Mouse (Mus musculus) kidney, adult 2 months (tissue): ENCODE data around the gene Mllt3. TPM values are rescaled to one million over a fixed set of nuclear protein-coding genes. Genes with fewer than 3 reads are reported as not detected.

Source experiments
- DNase-seq: peaks from one replicate; pipeline ENCODE4 v3.0.0; 2021
- H3K27ac ChIP-seq: fragments of 200-500 bp; 2 replicates; pipeline ENCODE4 v1.5.1; 2012; ENCODE audit warnings: low read depth, low read length, control low read depth, inconsistent platforms; ENCODE audit not compliant: insufficient read depth
- H3K27me3 ChIP-seq: fragments of 200-500 bp; replicated peaks from 2 replicates; pipeline ENCODE4 v1.6.1; 2012; ENCODE audit warnings: mild to moderate bottlenecking, moderate library complexity, low read length, inconsistent platforms; ENCODE audit not compliant: control insufficient read depth, insufficient read depth
- H3K36me3 ChIP-seq: fragments of 200-500 bp; 2 replicates; pipeline ENCODE4 v1.6.1; 2012; ENCODE audit warnings: mild to moderate bottlenecking, moderate library complexity, low read length, inconsistent platforms; ENCODE audit not compliant: control insufficient read depth, insufficient read depth
- H3K4me1 ChIP-seq: fragments of 200-500 bp; 2 replicates; pipeline ENCODE4 v1.6.1; 2011; ENCODE audit warnings: low read length; ENCODE audit not compliant: control insufficient read depth, insufficient read depth
- H3K4me3 ChIP-seq: fragments of 200-500 bp; 2 replicates; pipeline ENCODE4 v1.5.1; 2011; ENCODE audit warnings: mild to moderate bottlenecking, low read depth, low read length, control low read depth; ENCODE audit not compliant: insufficient read depth
- CTCF ChIP-seq: fragments of 200-500 bp; conservative IDR thresholded peaks from 2 replicates; pipeline ENCODE4 v1.5.1; 2011; ENCODE audit warnings: low read depth, mild to moderate bottlenecking, control low read depth, low read length, moderate library complexity, mixed read lengths; ENCODE audit not compliant: insufficient read depth, insufficient read length
- POLR2A ChIP-seq: fragments of 200-500 bp; IDR thresholded peaks from one replicate; pipeline ENCODE4 v1.6.1; 2011; ENCODE audit warnings: low read depth, low read length, control low read depth
- WGBS: fragments of 180-500 bp; shearing (Covaris S2); methylation state at CpG from one replicate; pipeline ENCODE4 v1.1.7; 2018; 5-methylcytosine and 5-hydroxymethylcytosine counted together
- polyA plus RNA-seq: library from polyadenylated mRNA; depleted of rRNA; stranded (reverse); fragments of >200 nt; gene quantifications from 2 replicates; pipeline ENCODE4 v1.2.3, GENCODE M21; 2012

The Mllt3 gene
- polyA plus RNA-seq, 1 experiment: 5.2 TPM

DNA sequence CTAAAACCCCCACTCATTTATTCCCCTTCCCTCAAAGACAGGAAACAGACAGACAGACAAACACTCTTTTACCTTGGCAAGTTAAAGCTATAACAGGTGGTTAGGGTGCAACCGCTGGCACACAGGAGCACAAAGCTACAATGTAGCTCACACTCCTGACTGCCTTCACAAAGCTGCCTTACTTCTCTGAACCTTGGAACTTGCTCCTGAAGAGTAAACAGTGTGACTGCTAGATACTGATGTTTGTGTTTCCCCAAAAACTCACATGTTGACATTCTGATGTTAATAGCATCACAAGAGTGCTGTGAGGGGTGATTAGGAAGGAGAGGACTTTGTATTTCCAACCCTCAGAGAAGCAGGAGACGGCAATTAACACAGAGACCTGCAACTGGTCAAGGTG, 151.6 kb downstream of the Mllt3 start:
- H3K4me1 ChIP-seq: peaks cover 6% of the 10 kb centered on the region; the same call in 1 of the 2 replicates
- H3K27me3 ChIP-seq: no peaks in the 10 kb centered on the region
- no peak for DNase-seq
- H3K36me3 ChIP-seq: no peaks in the 10 kb centered on the region
- WGBS: 67% methylated on average over 2 of the region's 2 CpGs
- no peak for TF ChIP-seq CTCF
- TF ChIP-seq POLR2A: no peak
- no peak overlapping the region for H3K27ac ChIP-seq
- no peak overlapping the region for H3K4me3 ChIP-seq

DNA sequence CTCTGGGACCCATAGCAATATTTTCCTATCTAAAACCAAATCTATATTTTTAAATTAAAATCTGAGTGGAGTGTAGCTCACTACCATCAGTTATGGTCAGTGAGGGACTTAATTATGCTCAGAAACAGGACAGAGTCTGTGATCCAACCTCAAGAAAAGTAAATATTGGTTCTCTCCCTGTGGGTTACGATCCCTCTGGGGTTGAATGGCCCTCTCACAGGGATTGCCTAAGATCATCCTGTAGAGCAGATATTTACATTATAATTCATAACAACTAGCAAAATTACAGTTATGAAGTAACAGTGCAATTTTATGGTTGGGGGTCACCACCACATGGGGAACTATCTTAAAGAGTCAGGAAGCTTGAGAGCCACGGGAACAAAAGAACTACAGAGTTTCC, 152.9 kb downstream of the Mllt3 start:
- H3K36me3 ChIP-seq: no peaks in the 10 kb centered on the region
- 94% methylated on average over 2 of the region's 2 CpGs for WGBS
- H3K4me3 ChIP-seq: no peak overlapping the region
- H3K4me1 ChIP-seq: peaks cover 4% of the 10 kb centered on the region; the same call in 1 of the 2 replicates
- TF ChIP-seq POLR2A: no peak
- TF ChIP-seq CTCF: no peak
- no peak overlapping the region for H3K27ac ChIP-seq
- no peak for DNase-seq
- H3K27me3 ChIP-seq: no peaks in the 10 kb centered on the region

DNA sequence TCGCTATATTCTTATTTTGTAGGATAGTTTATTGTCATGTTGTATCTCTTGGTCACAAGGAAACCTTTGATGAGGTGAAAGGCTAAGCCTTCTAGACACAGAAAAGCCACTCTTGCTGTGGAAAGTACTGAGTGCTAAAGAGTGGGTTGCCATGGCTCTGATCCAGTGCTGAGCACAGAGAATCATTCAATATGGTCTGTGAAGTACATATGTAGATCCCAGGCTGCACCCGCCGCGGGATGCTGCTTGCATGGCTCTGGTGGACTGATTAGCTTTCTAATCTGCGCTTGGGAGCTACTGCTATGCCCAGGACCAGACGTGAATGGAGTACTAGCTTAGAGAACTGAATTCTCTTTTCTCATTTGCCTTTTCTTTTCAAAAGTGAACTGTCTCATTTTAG, 154.5 kb downstream of the Mllt3 start:
- Histone ChIP-seq H3K4me1 (peaks cover 4% of the 10 kb centered on the region; the same call in 1 of the 2 replicates), H3K27ac (no peak overlapping the region), H3K27me3 (no peaks in the 10 kb centered on the region), H3K36me3 (no peaks in the 10 kb centered on the region), H3K4me3 (no peak overlapping the region)
- 91% methylated on average over 6 of the region's 6 CpGs for WGBS
- DNase-seq: no peak
- TF ChIP-seq CTCF: no peak
- TF ChIP-seq POLR2A: no peak

DNA sequence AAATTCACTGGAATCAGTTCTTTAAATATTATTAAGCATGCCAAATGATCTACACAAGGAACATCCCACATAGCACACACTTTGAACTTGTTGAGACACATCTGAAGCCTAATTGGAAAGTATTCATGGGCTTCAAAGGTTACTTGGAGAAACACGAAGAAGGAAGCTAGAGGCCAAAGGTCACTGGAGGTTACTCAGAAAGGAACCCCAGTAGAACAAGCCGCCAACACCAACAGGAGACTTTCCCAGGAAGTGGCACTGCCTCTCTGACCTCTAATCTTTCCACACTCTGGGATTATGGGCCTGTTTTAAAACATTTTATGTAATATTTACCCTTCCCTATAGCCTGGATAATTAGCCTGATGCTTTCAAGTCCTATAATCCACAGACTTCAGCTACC, 162.6 kb downstream of the Mllt3 start:
- DNase-seq: peak; percentile 86
- H3K27ac ChIP-seq: no peak overlapping the region
- H3K36me3 ChIP-seq: no peaks in the 10 kb centered on the region
- TF ChIP-seq POLR2A (no peak), CTCF (no peak)
- no peak overlapping the region for H3K4me3 ChIP-seq
- H3K27me3 ChIP-seq: no peaks in the 10 kb centered on the region
- H3K4me1 ChIP-seq: 0 out of 2 replicates have a peak, but pooled peaks cover 3% of the 10 kb centered on the region
- 25% methylated on average over 2 of the region's 2 CpGs for WGBS

DNA sequence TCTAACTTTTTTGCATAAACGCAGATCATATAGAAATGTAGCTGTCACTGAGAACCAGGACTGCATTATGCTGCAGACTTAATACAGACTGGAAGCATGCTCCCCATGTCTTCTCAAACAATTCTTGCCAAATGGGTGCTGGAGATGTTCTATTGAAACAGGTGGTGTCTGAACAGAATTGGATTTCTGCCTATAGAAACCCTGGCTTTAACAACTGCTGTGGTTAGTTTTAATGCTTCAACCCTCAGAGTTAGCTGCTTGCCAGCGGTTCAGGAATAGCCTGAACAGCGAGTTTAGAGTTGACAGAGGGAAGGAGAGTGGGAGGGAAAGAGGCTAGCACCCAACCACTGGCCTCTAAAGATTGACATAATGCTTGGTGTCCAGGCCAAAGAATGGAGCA, 166.6 kb downstream of the Mllt3 start:
- Histone ChIP-seq H3K4me1 (0 out of 2 replicates have a peak, but pooled peaks cover 3% of the 10 kb centered on the region), H3K36me3 (no peaks in the 10 kb centered on the region), H3K4me3 (no peak overlapping the region), H3K27ac (no peak overlapping the region), H3K27me3 (no peaks in the 10 kb centered on the region)
- WGBS: 84% methylated on average over 3 of the region's 3 CpGs
- TF ChIP-seq POLR2A (no peak), CTCF (no peak)
- no peak for DNase-seq

DNA sequence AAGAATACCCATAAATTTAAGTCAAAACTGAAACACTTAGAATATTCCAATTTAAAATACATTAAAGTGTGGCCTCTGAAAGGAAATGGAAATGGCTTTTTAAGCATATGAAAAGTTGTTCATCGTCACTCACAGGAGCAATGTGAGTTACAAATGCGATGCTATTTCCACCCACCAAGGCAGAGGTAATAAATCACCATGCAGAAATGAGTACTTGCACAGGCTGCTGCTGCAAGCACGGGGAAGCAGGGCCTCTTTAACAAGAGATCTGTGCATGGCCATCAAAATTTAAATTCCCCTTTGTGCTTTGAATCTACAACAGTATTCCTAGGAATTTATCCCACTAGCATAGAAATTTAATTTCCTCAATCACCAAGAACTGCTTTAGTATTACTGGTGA, 167.3 kb downstream of the Mllt3 start:
- DNase-seq: no peak
- H3K4me1 ChIP-seq: 0 out of 2 replicates have a peak, but pooled peaks cover 3% of the 10 kb centered on the region
- H3K27me3 ChIP-seq: no peaks in the 10 kb centered on the region
- H3K4me3 ChIP-seq: no peak overlapping the region
- 36% methylated on average over 3 of the region's 3 CpGs for WGBS
- no peak for TF ChIP-seq CTCF
- no peak for TF ChIP-seq POLR2A
- no peak overlapping the region for H3K27ac ChIP-seq
- no peaks in the 10 kb centered on the region for H3K36me3 ChIP-seq

DNA sequence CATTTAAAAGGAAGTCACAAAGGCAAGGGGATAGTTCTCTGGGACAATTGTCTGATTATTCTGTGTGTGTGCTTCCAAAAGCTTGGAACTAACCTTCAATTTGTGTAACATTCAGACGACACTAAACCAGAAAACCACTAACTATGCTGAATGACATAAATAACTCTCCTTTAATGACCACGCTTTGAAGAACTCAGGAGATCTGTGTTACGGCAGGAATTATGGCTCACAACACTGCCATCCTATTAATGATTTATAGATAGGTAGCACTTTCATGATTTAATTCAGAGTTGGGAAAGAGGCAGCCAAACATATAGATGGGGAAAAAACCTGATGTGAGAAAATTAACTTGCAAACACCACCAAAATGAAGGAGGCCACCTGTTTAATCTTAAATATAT, 168.1 kb downstream of the Mllt3 start:
- no peak for TF ChIP-seq POLR2A
- Histone ChIP-seq H3K27ac (no peak overlapping the region), H3K27me3 (no peaks in the 10 kb centered on the region), H3K4me1 (no peaks in the 10 kb centered on the region), H3K36me3 (no peaks in the 10 kb centered on the region), H3K4me3 (no peak overlapping the region)
- DNase-seq: no peak
- 42% methylated on average over 3 of the region's 3 CpGs for WGBS

DNA sequence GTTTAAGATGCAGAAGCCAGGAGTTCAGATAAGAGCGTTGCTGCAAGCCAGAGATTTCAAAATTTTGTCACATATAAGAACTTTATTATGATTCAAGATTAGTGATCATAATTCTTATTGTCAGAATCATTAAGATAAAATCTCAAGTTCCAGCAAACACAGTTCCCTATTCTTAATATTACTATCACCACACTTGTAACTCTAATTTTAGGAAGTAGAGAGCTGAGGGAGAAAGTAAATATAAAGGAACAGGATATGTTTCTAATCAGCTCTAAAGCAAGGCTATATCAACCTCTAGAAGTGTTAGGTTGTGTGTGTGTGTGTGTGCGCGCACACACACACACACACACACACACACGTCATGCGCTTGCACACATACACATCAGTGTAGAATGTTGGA, 170.0 kb downstream of the Mllt3 start:
- no peak overlapping the region for H3K4me3 ChIP-seq
- no peaks in the 10 kb centered on the region for H3K27me3 ChIP-seq
- TF ChIP-seq POLR2A (no peak), CTCF (no peak)
- no peaks in the 10 kb centered on the region for H3K4me1 ChIP-seq
- H3K36me3 ChIP-seq: no peaks in the 10 kb centered on the region
- no peak overlapping the region for H3K27ac ChIP-seq
- WGBS: 92% methylated on average over 5 of the region's 5 CpGs
- no peak for DNase-seq
